Mouse (Mus musculus): Measurements from ENCODE around the gene Rbm33. TPM values are rescaled to one million over a fixed set of nuclear protein-coding genes. Genes with fewer than 3 reads are reported as not detected.

The Rbm33 gene
- polyA plus RNA-seq, 1 experiment from 2014 or later = 10.5 TPM

DNA sequence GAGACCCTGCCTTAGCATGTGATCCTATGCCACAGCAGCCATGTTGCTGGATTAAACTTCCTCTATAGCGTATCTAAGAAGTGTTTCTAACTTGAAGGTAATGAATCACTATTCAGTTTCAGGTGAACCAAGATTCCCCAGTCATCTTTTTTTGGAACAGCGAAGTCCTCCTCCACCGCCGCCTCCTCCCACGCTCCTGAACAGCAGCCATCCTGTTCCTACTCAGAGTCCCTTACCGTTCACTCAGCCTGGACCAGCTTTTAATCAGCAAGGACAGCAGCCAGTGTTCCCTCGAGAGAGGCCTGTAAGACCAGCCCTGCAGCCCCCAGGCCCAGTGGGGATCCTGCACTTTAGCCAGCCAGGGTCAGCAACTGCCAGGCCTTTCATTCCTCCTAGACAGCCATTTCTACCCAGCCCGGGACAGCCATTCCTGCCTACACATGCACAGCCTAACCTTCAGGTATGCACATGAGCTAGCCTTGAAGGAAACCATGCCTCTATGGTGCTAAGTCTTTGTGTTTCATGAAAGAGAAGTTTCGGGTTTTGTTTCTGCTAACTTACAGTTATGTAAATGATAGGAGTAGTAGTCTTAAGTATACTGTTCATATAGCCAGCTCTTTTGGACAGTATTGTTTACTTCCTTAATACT lies 70.7 kb downstream of the Rbm33 start:
- no peak overlapping the region for H3K27ac ChIP-seq (ENCODE audit: low read depth, low read length)
- no peaks in the 10 kb centered on the region for H3K9me3 ChIP-seq (ENCODE audit: control insufficient read depth, low read length)
- H3K4me3 ChIP-seq (ENCODE audit: low read length) = no peak overlapping the region
- no peak overlapping the region for H3K4me2 ChIP-seq (ENCODE audit: low read length)
- H3K36me3 ChIP-seq (ENCODE audit: control insufficient read depth, insufficient read depth, low read length) = peaks cover 31% of the 10 kb centered on the region
- ATAC-seq = 0 out of 2 replicates have a peak, but pooled peaks have one; percentile 37
- H3K9ac ChIP-seq (ENCODE audit: low read depth, low read length) = no peak overlapping the region
- WGBS = 82% methylated on average over 9 of the region's 9 CpGs
- H3K27me3 ChIP-seq (replicated peaks; ENCODE audit: control insufficient read depth, insufficient read depth, low read length) = no peaks in the 10 kb centered on the region
- no peaks in the 10 kb centered on the region for H3K4me1 ChIP-seq (ENCODE audit: control insufficient read depth, insufficient read depth, low read depth, low read length)

DNA sequence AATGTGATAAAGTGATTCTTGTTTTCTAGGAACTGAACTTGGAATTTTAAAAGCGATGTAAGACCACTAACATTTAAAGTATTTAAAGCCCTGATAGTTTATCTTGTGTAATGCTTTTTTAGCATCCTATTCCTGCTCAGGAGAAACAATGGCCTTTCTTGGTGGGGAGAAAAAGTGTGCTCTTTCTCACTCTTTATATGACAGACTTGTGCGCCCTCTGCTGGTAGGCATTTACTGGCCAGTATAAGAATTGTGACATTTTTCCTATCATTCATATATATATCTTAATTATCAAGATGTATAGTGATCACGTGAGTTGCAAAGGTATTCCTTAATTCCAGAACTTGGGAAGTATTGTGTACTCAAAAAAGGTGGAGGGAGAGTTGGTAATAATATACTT lies 71.3 kb downstream of the Rbm33 start:
- H3K4me1 ChIP-seq (ENCODE audit: control insufficient read depth, insufficient read depth, low read depth, low read length) = no peaks in the 10 kb centered on the region
- no peak overlapping the region for H3K4me2 ChIP-seq (ENCODE audit: low read length)
- no peak; the same call in 1 of the 2 replicates for ATAC-seq
- H3K4me3 ChIP-seq (ENCODE audit: low read length) = no peak overlapping the region
- H3K27me3 ChIP-seq (replicated peaks; ENCODE audit: control insufficient read depth, insufficient read depth, low read length) = no peaks in the 10 kb centered on the region
- no peak overlapping the region for H3K9ac ChIP-seq (ENCODE audit: low read depth, low read length)
- peaks cover 31% of the 10 kb centered on the region for H3K36me3 ChIP-seq (ENCODE audit: control insufficient read depth, insufficient read depth, low read length)
- 59% methylated on average over 3 of the region's 3 CpGs for WGBS
- no peaks in the 10 kb centered on the region for H3K9me3 ChIP-seq (ENCODE audit: control insufficient read depth, low read length)
- H3K27ac ChIP-seq (ENCODE audit: low read depth, low read length) = no peak overlapping the region

DNA sequence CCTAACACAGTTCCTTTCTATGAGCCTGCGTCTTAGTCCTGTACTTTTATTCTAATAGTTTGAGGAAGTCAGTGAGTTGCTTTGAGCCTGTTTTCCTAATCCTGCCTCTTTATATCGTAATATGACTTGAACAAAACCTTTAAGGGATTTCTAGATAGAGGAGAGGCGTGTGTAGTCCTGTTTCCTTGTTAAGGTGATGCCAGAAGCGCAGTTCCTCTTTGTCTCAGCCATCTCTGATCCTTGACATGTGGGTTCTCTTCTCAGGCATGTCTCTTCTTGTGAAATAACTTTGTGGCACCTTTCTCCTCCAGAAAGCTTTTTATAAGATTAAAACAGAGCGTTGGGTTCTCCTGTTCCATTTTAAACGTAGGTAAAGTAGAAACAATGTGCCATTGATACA lies 73.3 kb downstream of the Rbm33 start:
- Histone ChIP-seq H3K27me3 (replicated peaks; ENCODE audit: control insufficient read depth, insufficient read depth, low read length) (no peaks in the 10 kb centered on the region), H3K4me1 (ENCODE audit: control insufficient read depth, insufficient read depth, low read depth, low read length) (no peaks in the 10 kb centered on the region), H3K4me3 (ENCODE audit: low read length) (no peak overlapping the region), H3K36me3 (ENCODE audit: control insufficient read depth, insufficient read depth, low read length) (peaks cover 44% of the 10 kb centered on the region), H3K9me3 (ENCODE audit: control insufficient read depth, low read length) (no peaks in the 10 kb centered on the region), H3K4me2 (ENCODE audit: low read length) (no peak overlapping the region), H3K9ac (ENCODE audit: low read depth, low read length) (no peak overlapping the region), H3K27ac (ENCODE audit: low read depth, low read length) (no peak overlapping the region)
- WGBS = 94% methylated on average over 6 of the region's 6 CpGs
- no peak for ATAC-seq

DNA sequence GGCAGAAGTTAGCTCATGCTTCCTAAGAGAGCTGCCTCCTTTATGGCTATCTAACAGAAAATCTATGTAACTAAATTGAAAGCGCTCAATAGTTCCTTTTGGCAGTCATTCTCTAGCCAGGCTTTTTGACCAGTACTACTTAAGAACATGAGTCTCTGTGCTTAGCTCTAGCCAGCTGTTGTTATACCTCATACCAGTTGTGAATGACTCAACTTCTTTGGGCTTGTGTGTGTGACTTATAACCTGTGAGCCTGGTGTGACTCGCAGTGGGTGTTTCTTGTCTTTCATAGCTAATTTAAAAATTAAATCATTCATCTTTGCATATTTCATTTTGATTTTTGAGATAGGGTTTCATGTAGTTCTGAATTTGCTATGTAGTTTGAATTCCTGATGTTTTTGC lies 80.4 kb downstream of the Rbm33 start:
- no peak overlapping the region for H3K27ac ChIP-seq (ENCODE audit: low read depth, low read length)
- H3K9me3 ChIP-seq (ENCODE audit: control insufficient read depth, low read length) = no peaks in the 10 kb centered on the region
- no peak for ATAC-seq
- no peak overlapping the region for H3K4me3 ChIP-seq (ENCODE audit: low read length)
- no peak overlapping the region for H3K4me2 ChIP-seq (ENCODE audit: low read length)
- peaks cover 15% of the 10 kb centered on the region for H3K36me3 ChIP-seq (ENCODE audit: control insufficient read depth, insufficient read depth, low read length)
- no peaks in the 10 kb centered on the region for H3K4me1 ChIP-seq (ENCODE audit: control insufficient read depth, insufficient read depth, low read depth, low read length)
- no peak overlapping the region for H3K9ac ChIP-seq (ENCODE audit: low read depth, low read length)
- 95% methylated on average over 2 of the region's 2 CpGs for WGBS
- no peaks in the 10 kb centered on the region for H3K27me3 ChIP-seq (replicated peaks; ENCODE audit: control insufficient read depth, insufficient read depth, low read length)

DNA sequence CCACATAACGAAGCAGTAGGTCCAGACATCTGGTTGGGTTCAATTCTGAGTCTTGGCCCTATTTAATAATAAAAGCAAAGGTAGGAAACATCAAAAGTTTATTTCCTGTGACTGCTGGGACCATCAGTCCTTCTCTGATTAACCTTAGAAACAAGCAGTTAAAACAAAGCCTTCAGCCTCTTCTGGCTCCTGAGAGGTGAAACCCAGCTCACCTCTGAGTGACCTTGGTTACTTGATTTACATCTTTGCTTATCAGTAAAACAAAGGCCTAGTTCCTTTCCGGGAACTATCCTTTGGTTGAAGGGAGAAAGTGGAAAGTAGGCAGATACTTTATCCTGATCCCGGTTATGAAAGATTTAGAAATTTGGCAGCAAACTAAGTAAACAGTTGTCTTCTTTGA lies 81.8 kb downstream of the Rbm33 start:
- Histone ChIP-seq H3K9ac (ENCODE audit: low read depth, low read length) (no peak overlapping the region), H3K27ac (ENCODE audit: low read depth, low read length) (no peak overlapping the region), H3K4me2 (ENCODE audit: low read length) (no peak overlapping the region), H3K9me3 (ENCODE audit: control insufficient read depth, low read length) (no peaks in the 10 kb centered on the region), H3K4me3 (ENCODE audit: low read length) (no peak overlapping the region), H3K36me3 (ENCODE audit: control insufficient read depth, insufficient read depth, low read length) (peaks cover 15% of the 10 kb centered on the region), H3K27me3 (replicated peaks; ENCODE audit: control insufficient read depth, insufficient read depth, low read length) (no peaks in the 10 kb centered on the region), H3K4me1 (ENCODE audit: control insufficient read depth, insufficient read depth, low read depth, low read length) (no peaks in the 10 kb centered on the region)
- ATAC-seq = no peak
- 79% methylated on average over 3 of the region's 3 CpGs for WGBS

DNA sequence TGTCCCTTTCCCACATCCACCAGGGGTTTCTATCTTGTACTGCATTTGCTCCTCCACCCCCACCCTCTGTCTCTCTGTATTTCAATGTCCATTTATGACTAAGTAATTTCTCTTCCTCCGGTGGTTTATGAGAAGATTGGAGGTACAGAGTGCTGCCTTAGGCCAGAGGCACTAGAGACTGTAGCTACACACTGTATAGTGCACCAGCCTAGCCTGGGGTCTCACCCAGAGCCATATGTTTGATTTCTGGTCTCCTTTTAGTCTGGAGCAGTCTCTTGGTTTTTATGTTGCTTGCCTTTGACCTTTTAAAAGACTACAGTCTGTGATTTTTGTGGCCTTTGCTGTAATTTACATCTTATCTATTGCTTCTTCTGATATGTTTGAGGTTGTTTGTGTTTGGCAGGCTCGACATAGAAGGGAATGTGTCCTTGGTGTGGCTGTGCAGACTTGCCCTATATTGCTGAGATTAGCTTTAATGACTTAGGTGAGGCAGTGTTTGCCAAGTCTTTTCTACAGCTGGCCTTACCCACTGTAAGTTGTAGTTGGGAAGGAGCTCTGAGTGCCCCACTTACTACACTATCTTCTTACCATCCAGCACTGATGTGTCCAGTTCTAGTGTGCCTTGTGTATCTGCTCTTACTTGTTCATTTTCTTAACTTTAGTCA lies 82.7 kb downstream of the Rbm33 start:
- no peak overlapping the region for H3K4me2 ChIP-seq (ENCODE audit: low read length)
- no peak overlapping the region for H3K9ac ChIP-seq (ENCODE audit: low read depth, low read length)
- no peaks in the 10 kb centered on the region for H3K4me1 ChIP-seq (ENCODE audit: control insufficient read depth, insufficient read depth, low read depth, low read length)
- H3K27ac ChIP-seq (ENCODE audit: low read depth, low read length) = no peak overlapping the region
- peaks cover 7% of the 10 kb centered on the region for H3K36me3 ChIP-seq (ENCODE audit: control insufficient read depth, insufficient read depth, low read length)
- H3K4me3 ChIP-seq (ENCODE audit: low read length) = no peak overlapping the region
- no peaks in the 10 kb centered on the region for H3K27me3 ChIP-seq (replicated peaks; ENCODE audit: control insufficient read depth, insufficient read depth, low read length)
- no peaks in the 10 kb centered on the region for H3K9me3 ChIP-seq (ENCODE audit: control insufficient read depth, low read length)
- 91% methylated on average over 2 of the region's 2 CpGs for WGBS
- no peak for ATAC-seq

DNA sequence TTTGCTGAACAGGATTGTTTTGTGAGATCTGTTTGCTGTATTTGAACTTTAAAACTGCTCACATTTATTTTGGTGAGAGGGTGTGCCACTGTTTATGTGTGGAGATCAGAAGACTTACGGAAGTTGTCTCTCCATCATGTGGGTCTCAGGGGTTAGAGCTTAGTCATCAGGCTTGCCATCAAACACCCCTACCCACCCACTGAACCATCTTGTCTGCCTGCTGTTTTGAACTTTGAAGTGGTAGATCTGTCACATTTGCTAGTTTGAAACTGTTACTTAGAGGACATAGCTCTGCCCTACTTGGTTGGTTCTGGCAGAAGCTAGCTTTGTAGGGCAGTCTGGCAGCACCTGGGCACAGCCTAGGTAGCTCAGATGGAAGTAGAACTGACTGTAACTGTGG lies 85.8 kb downstream of the Rbm33 start:
- Histone ChIP-seq H3K4me3 (ENCODE audit: low read length) (no peak overlapping the region), H3K27ac (ENCODE audit: low read depth, low read length) (no peak overlapping the region), H3K36me3 (ENCODE audit: control insufficient read depth, insufficient read depth, low read length) (0 out of 2 replicates have a peak, but pooled peaks cover 2% of the 10 kb centered on the region), H3K4me1 (ENCODE audit: control insufficient read depth, insufficient read depth, low read depth, low read length) (no peaks in the 10 kb centered on the region; the same call in 1 of the 2 replicates), H3K9me3 (ENCODE audit: control insufficient read depth, low read length) (no peaks in the 10 kb centered on the region), H3K9ac (ENCODE audit: low read depth, low read length) (no peak overlapping the region), H3K27me3 (replicated peaks; ENCODE audit: control insufficient read depth, insufficient read depth, low read length) (no peaks in the 10 kb centered on the region), H3K4me2 (ENCODE audit: low read length) (no peak overlapping the region)
- WGBS = 97% methylated on average over 1 of the region's 1 CpGs
- ATAC-seq = no peak

DNA sequence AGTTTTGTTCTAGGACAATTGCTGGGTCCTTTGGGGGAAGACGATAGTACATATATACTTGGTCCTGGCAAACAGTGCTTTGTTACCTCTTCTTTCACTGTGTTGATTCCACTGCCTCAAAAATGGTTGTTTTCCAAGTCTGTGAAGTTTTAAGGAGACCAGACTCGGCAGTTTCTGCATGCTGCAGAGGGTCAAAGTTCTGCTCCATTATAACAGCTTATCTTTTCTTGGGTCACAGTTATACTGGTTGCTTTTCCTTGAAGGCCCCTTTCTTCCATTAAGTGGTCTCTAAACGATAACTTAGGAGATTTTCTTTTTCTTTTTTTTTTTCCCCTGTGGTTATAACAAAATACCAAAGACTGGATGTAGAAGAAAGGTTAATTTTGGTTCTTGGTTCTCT lies 89.7 kb downstream of the Rbm33 start:
- Histone ChIP-seq H3K36me3 (ENCODE audit: control insufficient read depth, insufficient read depth, low read length) (no peaks in the 10 kb centered on the region; the same call in 1 of the 2 replicates), H3K27ac (ENCODE audit: low read depth, low read length) (no peak overlapping the region), H3K9ac (ENCODE audit: low read depth, low read length) (no peak overlapping the region), H3K4me1 (ENCODE audit: control insufficient read depth, insufficient read depth, low read depth, low read length) (no peaks in the 10 kb centered on the region; the same call in 1 of the 2 replicates), H3K9me3 (ENCODE audit: control insufficient read depth, low read length) (no peaks in the 10 kb centered on the region), H3K27me3 (replicated peaks; ENCODE audit: control insufficient read depth, insufficient read depth, low read length) (no peaks in the 10 kb centered on the region), H3K4me2 (ENCODE audit: low read length) (no peak overlapping the region), H3K4me3 (ENCODE audit: low read length) (no peak overlapping the region)
- ATAC-seq = no peak
- 84% methylated on average over 3 of the region's 3 CpGs for WGBS

DNA sequence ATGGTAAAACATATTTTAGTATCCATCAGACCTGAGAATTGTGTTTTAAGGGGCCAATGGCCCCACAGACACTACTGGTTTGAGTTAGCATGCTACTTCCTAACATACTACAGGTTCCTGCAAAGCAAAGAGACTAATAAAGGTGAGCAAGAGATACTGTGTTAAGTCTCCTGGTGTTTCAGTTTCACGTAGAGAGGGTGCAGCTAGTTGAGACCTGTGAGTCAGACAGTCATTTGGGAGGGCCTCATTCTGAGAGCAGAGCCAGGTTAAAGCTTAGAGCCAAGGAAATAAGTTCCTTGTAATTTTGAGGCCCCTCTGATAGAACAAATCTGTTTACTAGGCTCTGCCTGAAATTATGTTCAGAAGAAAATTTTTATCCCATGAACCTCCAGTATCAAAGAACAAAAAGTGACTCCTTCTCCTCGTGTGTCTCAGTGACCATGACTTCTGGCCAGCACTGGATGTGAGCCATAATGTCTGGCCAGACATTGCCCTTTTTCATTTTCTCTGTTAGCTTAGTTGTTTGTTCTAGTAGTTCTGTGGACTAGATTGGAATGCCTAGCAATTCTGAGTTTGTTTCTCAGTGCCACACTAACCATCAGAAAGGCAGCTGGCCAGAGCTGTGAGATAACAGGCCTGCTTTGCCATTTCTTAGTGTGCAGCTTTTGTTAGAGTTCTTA lies 95.2 kb downstream of the Rbm33 start:
- Histone ChIP-seq H3K4me2 (ENCODE audit: low read length) (no peak overlapping the region), H3K4me3 (ENCODE audit: low read length) (no peak overlapping the region), H3K9me3 (ENCODE audit: control insufficient read depth, low read length) (no peaks in the 10 kb centered on the region), H3K27ac (ENCODE audit: low read depth, low read length) (no peak overlapping the region), H3K27me3 (replicated peaks; ENCODE audit: control insufficient read depth, insufficient read depth, low read length) (no peaks in the 10 kb centered on the region), H3K9ac (ENCODE audit: low read depth, low read length) (no peak overlapping the region), H3K36me3 (ENCODE audit: control insufficient read depth, insufficient read depth, low read length) (peaks cover 23% of the 10 kb centered on the region), H3K4me1 (ENCODE audit: control insufficient read depth, insufficient read depth, low read depth, low read length) (no peaks in the 10 kb centered on the region)
- no peak for ATAC-seq
- 88% methylated on average over 2 of the region's 2 CpGs for WGBS
